Mouse (Mus musculus): ENCODE measurements at regions not wholly inside any gene's neighbourhood (a gene's known extent, or its start where the extent isn't known, plus 50 kb on each side); places are given as distances from the start of the nearest gene placed in this dataset.

- DNase-seq: no peak
Observed at GRCm38 (mm10) chr14:75396511-75397026, 59.2 kb upstream of the Siah3 start.

- no peak for DNase-seq
Observed at GRCm38 (mm10) chr14:75399678-75400077, 56.1 kb upstream of the Siah3 start.

- DNase-seq: peak in 1 of 2 experiments; percentile 9
Observed at GRCm38 (mm10) chr14:75402483-75403103, 53.2 kb upstream of the Siah3 start.

Measured in kidney, postnatal 25 days (tissue).